Mouse (Mus musculus): ENCODE data around the gene Olfr656.

Olfr656 gene

DNA sequence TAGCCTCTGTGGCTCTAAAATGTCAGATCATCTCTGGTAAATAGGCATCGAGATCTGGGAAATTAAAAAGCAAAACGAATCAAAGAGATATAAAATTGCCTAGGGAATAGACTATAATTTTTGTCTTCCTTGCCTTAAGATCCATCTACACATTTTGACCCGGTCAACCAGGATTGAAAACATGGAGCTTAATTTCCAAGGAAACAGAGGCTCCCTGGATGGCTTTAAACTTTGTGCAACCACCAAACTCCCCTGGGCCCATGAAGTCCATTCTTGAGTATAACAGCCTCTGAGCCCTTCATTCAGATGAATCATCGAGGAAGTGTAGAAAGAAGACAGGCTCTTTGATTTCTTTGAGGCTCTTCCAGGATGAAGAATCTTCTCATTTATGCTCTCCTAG lies at the start of gene Olfr656:
Olfr656 (plus strand) TSS at position 301 of the 400 bp plus-strand sequence.
- no peak for DNase-seq

DNA sequence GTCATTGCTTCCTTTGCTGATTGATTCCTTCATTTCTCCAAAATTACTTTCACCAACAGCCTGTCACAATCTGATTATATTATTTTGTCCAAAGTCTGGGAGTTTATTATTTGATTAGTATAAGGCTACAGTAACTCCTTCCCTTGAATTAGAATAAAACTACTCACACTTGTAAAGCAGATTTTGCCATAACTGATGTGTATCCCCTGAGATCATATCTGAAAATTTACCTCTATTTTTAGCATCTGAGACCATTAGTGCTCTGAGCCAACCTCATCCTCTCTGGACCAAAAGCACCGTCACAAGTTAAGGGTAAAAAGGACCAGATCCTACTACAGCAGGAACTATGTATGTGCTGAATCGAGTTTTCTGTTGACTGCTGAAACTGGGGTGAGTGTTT lies 36.7 kb upstream of the Olfr656 start, which contains the start of gene Olfr653:
Olfr653 (plus strand) TSS at position 301 of the 400 bp plus-strand sequence.
- DNase-seq = no peak

- no peak for DNase-seq
Observed at GRCm38 (mm10) chr7:104580846-104581245, 32.9 kb upstream of the Olfr656 start.

DNA sequence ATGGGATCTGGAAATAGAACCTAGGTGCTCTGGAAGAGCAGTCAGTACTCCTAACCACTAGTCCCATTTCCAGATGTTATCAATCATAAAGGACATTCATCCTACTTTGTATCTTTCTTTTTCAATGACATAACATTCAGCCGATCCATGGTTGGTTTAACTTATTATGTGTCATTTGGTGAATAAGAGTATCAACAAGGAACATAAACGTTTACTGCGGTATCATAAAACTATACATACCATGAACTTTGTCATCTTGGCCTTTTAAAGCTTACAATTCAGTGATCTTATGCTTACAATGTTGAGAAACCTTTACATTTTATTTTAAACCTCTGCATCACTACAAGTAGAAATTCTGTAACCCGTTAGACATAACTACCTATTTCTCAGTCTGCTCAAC lies 32.3 kb upstream of the Olfr656 start:
- DNase-seq = no peak

DNA sequence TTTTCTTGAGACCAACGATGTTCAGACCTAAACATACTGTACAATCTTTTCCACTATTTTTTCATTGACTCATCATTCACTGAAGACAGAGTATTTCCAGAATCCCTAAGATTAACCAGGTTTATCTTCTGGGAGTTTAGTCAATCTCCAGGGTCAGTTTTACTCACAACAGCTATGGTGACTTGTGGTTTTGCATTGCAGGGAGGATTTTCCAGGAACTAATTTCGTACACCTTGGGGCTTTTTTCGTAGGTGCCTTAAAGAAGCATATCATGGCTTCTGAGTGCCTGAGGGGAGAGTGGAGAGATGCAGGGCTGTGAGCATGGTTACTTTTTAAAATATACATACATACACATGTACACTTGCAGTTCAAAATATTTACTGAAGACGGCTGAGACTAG lies 27.0 kb upstream of the Olfr656 start, which contains the start of gene Olfr654:
Olfr654 (plus strand) TSS at position 301 of the 400 bp plus-strand sequence.
- no peak for DNase-seq

- no peak for DNase-seq
Observed at GRCm38 (mm10) chr7:104588274-104588673, 25.5 kb upstream of the Olfr656 start.

DNA sequence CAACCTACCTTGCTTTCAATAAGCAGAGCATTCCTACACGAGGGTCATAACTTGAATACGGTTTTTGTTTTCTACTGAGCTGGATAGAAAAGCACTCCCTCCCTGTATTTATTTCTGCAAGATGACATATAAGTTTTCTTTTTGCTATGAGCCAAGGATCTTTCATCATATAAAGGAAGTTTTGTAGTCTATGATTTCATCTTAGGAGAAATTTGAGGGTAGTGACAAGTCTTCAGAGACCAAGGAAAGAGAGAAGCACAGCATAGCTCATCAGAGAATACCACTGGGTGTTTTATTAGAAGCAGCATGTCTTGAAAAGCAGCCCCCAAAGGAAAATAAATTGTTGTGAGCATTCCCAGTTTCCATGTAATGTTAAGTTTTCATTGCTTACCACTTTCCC lies 12.1 kb upstream of the Olfr656 start, which contains the start of gene Olfr655:
Olfr655 (minus strand) TSS at position 101 of the 400 bp plus-strand sequence.
- no peak for DNase-seq

GRCm38 (mm10) chr7:104603173-104603572 lies 10.6 kb upstream of the Olfr656 start:
- peak in 1 of 2 experiments; percentile 36 for DNase-seq

DNA sequence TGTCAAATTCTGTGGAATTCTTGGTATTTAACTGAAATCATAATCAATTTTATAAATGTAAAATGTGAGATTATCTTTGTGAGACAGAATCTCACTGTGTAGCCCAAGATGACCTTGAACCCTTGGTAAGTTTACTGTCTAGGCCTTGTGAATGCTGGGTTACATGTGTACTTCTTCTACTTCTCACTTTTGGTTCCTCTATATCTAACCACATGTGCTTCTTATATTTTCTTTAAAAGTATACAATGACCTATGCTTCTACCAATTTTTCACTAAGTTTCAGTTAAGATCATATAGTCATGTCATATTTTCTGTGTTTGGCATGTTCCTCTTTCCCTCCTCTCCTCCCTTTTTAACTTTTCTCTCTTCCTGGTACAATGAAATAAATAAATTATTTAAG lies 9.0 kb upstream of the Olfr656 start:
- DNase-seq = no peak

- no peak for DNase-seq
Observed at GRCm38 (mm10) chr7:104624494-104624893, 10.7 kb downstream of the Olfr656 start, which contains the start of gene Olfr657. Olfr657 (plus strand) TSS chr7:104624794.

DNA sequence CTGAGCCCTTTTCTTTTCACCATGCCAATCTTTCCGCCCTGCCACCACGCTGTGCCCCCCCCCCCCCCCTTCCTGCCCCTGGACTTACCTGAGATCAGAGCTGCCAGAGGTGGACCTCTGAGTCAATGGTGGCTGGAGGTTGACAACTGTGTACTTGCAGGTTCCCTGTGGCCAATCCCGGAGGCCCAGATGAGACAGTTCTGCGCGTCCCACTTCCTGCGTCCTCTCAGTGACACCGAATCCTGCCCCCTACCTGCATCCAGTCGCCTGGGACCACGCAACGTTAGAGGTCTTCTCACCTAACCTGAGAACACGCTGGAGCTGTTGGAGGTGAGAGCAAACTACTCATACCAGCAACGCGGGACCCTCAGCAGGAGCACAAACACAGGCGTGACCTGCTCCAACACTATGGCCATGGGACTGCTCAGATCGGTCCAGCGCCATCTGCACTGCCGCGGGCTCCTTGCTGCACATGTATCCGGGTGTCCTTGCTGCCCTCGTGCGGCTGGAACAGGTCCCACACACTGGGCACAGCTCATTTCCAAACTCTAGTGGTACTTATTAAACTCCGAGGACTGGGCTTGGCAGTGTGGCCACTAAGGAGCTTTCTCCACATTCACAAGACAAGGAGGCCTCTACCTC lies 33.2 kb downstream of the Olfr656 start, which contains the start of gene Olfr658:
Olfr658 (minus strand) TSS at position 465 of the 642 bp plus-strand sequence.
- peak; percentile 23 to 37 for DNase-seq

- DNase-seq = no peak
Observed at GRCm38 (mm10) chr7:104666453-104666852, 52.7 kb downstream of the Olfr656 start, which contains the start of gene Olfr659. Olfr659 (plus strand) TSS chr7:104666753.
